Mouse (Mus musculus) hindlimb bud, embryonic 11.5 days (tissue): ENCODE measurements at regions not wholly inside any gene's neighbourhood (a gene's known extent, or its start where the extent isn't known, plus 50 kb on each side); places are given as distances from the start of the nearest gene placed in this dataset.
A peak's percentile ranks its signal among the peaks of the same experiment; 100 is the strongest.

Experiments
- DNase-seq: peaks from one replicate; pipeline ENCODE4 v3.0.0-alpha.2; 2012; ENCODE audit warnings: low read depth, low spot score; ENCODE audit errors: extremely low spot score

DNA sequence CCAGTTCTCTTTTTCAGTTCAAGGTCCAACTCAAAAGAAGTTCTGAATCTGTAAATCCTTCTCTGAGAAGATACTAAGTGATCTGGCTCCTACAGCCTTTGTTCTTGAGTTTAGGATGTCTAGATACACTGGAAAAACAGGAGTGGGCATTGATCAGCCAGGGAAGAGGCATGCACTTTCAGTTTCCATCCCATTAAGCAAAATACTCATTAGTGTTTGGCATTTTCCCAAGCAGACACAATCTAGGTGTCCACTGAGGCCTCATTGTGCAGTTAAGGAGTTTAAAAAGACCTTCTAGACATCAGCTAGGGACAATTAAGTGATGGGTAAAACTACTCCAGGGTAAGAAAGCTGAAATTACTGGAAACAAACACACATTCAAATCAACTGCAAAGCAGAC is 74.3 kb upstream of the Zfp770 start:
- no peak for DNase-seq

DNA sequence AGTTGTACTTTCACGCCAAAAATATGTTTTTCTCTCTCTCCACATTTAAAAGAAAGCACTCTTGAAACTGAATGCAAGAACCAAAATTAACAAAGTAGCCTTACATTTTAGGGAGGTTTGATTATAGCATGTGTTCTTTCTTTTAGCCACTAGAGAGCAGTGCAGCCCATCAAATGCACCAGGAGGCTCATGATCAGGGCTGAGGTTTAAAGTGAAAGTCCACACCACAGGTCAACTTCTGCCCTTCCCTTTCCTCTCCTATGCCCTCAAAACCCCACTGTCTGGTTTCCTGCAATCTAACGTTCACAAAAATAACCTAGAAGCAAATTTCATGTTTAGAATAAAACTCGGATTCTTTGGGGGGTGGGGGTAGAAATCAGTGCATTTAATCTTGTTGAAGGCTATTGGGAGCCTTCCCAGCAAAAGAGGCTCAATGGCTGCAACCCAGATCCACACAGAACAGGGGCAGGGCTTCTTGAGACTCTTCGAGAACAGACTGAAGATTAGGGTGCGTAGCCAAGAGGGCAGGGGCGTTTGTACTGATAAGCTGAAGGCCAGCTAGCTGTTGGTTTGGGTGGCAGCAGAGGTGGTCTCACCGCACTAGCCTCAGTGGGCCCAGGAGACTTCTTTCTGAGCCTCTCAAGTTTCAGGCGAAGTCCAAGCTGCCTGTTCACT is 59.3 kb upstream of the Zfp770 start:
- DNase-seq, result peak; percentile 63

DNA sequence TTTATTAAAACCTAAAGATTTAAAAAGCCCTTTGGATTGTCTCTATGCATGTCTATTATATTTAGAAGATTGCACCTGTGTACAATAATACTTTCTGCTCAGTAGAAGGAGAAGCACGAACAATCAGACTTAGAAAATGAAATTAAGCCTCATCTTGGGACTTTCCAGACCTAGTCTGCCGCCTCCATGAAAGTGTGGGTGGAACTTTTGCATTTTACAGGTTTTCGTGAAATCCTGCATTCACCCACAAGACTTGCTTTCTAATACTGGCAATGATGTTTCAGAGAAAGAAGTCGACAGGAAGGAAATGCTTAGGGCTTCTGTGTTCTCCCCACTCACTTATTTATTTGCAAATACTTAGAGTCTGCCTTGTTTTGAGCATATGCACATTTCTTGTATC is 58.3 kb upstream of the Zfp770 start:
- no peak for DNase-seq
